Comparison of ENCODE assay signal across 23 mouse cellular contexts in the genomic region with DNA sequence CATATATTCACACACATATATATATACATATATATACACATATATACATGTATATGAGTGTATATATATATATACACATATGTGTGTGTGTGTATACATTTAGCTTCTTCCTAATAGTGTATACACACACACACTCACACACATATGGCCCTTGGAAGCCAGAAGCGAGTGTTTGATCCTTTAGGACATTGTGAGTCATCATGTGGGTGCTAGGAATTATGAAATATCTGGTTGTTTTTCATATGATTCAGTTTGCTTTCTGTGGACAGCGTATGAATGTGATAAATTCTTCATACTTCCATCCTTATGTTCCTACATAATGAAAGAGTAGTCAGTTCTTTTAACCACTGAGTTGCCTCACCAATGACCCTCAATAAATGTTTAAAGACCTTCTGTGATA.
"Had no signal": no experiment of that assay in that cellular context is flagged by ENCODE, and none has a peak within 500 bp of the region (broad histone marks: within the 10 kb centered on the region; RNA-seq: fewer than 3 reads in every experiment).

No protein-coding gene starts in this region.

- H3K36me3 ChIP-seq: heart, embryonic 10.5 days; heart, embryonic 12.5 days; hindbrain, embryonic 13.5 days; hindbrain, embryonic 15.5 days; limb, embryonic 10.5 days; limb, embryonic 12.5 days; liver, embryonic 13.5 days had no signal

- H3K4me2 ChIP-seq: heart, embryonic 12.5 days; hindbrain, embryonic 13.5 days; hindbrain, embryonic 15.5 days; limb, embryonic 12.5 days; liver, embryonic 11.5 days; liver, embryonic 13.5 days had no signal

- H3K27me3 ChIP-seq: heart, embryonic 12.5 days; hindbrain, embryonic 13.5 days; hindbrain, embryonic 15.5 days; limb, embryonic 12.5 days; liver, embryonic 13.5 days had no signal

- H3K4me1 ChIP-seq: limb, embryonic 12.5 days had no signal

- H3K9me3 ChIP-seq: heart, embryonic 10.5 days; heart, embryonic 12.5 days; hindbrain, embryonic 13.5 days; hindbrain, embryonic 15.5 days; limb, embryonic 10.5 days; limb, embryonic 12.5 days; liver, embryonic 13.5 days had no signal

- H3K27ac ChIP-seq: gastrocnemius, adult 2 months; heart, embryonic 10.5 days; hindbrain, embryonic 15.5 days; hindbrain, postnatal 0 days; left cerebral cortex, adult 2 months; limb, embryonic 10.5 days; limb, embryonic 12.5 days; liver, embryonic 13.5 days had no signal

- H3K9ac ChIP-seq: heart, embryonic 12.5 days; hindbrain, embryonic 13.5 days; hindbrain, embryonic 15.5 days; limb, embryonic 12.5 days; liver, embryonic 13.5 days had no signal

- DNase-seq: gastrocnemius, adult 2 months; gastrocnemius, postnatal 10 days; gastrocnemius, postnatal 25 days; heart, adult 18-20 months; heart, postnatal 14 days; heart, postnatal 36 days; kidney, adult 18-20 months; kidney, adult 8-10 months; kidney, postnatal 10 days; kidney, postnatal 25 days; kidney, postnatal 4 days; liver; liver, embryonic 13.5 days had no signal

- ATAC-seq: hindbrain, postnatal 0 days; intestine, postnatal 0 days had no signal

- H3K4me3 ChIP-seq: gastrocnemius, adult 2 months; heart, embryonic 10.5 days; heart, embryonic 12.5 days; hindbrain, embryonic 13.5 days; hindbrain, embryonic 15.5 days; left cerebral cortex, adult 2 months; limb, embryonic 10.5 days; limb, embryonic 12.5 days; liver, embryonic 13.5 days had no signal
